ENCODE assay signal across 9 mouse cellular contexts in the genomic region with DNA sequence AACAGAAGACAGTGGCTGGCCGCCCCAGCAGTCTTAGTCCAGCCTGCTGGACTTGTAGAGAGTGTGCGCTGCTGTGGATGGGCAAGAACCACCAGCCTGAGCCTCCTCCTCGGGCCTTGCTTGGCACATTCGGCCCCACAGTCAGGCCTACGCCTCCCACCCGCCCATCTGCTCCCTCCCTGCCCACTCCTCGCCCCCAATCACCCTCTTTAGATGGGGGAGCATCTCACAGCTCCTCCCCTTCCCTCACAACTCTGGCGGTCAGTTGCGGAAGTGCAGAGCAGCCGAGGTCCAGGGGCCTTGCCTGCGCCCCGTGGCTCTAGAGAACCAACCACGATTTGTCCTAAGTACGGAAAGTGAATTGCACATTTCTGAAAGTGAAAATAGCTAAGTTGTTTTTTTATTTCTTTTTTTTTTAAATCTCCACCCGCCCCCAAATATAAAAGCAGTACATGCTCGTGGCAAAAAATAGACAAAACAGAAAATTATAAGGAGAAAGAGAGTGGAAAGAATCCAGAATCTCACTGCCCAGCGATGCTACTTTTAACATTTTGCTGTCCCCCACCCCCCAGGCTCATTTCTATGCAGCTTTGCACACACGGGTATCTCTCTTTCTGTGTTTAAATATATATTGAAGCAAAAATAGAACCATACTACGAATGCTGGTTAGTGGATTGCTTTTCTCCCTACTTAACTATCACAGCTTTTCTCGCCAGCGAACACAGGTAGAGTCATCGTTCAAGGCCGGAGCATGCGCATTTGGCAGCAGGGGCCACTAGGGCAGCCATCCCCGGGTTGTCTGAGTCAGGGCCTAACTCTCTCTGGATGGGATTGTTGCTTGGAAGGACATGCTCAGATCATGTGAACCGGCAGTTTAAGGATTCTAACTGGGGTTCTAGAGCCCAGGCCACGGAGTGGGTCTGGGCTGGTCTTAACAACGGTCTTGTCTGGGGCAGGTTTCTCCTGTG. TPM values are rescaled to one million over a fixed set of nuclear protein-coding genes. Genes with fewer than 3 reads are reported as not detected.
DNase-seq lines count a peak whose midpoint lies in the region; ATAC-seq and TF ChIP-seq lines count a peak whose summit lies in the region.
"Had no signal": no experiment of that assay in that cellular context is flagged by ENCODE, and none has a peak within 500 bp of the region (broad histone marks: within the 10 kb centered on the region; RNA-seq: fewer than 3 reads in every experiment).

No protein-coding gene starts in this region.

- no peak overlapping the region for H3K27ac ChIP-seq in embryonic facial prominence, embryonic 10.5 days (replicated peaks)
- no peak overlapping the region for H3K27ac ChIP-seq in midbrain, postnatal 0 days (ENCODE audit: low read depth, low read length)
- H3K27ac ChIP-seq: heart, embryonic 13.5 days; lung, embryonic 15.5 days had no signal

- 74% methylated on average over 28 of the region's 28 CpGs for WGBS in embryonic facial prominence, embryonic 10.5 days
- WGBS in midbrain, postnatal 0 days, result 72% methylated on average over 28 of the region's 28 CpGs

- H3K4me2 ChIP-seq in midbrain, postnatal 0 days (ENCODE audit: low read depth, low read length, poor library complexity, severe bottlenecking), result no peak overlapping the region
- H3K4me2 ChIP-seq: heart, embryonic 13.5 days; lung, embryonic 15.5 days had no signal

- peaks cover 22% of the 10 kb centered on the region for H3K27me3 ChIP-seq in embryonic facial prominence, embryonic 10.5 days (replicated peaks; ENCODE audit: low read depth, poor library complexity, severe bottlenecking)
- no peaks in the 10 kb centered on the region for H3K27me3 ChIP-seq in midbrain, postnatal 0 days (ENCODE audit: insufficient read depth, low read length)
- H3K27me3 ChIP-seq: lung, embryonic 15.5 days had no signal

- H3K9me3 ChIP-seq in embryonic facial prominence, embryonic 10.5 days, result 0 out of 2 replicates have a peak, but pooled peaks cover 3% of the 10 kb centered on the region
- H3K9me3 ChIP-seq in midbrain, postnatal 0 days (ENCODE audit: low read length), result no peaks in the 10 kb centered on the region
- H3K9me3 ChIP-seq: lung, embryonic 15.5 days had no signal

- TF ChIP-seq CTCF in brain, embryonic 14.5 days (IDR thresholded peaks at IDR 0.05; ENCODE audit: borderline replicate concordance, extremely low read depth, insufficient read depth, insufficient read length), result peak; percentile 46; the same call in 1 of the 2 replicates
- peak; percentile 46 for TF ChIP-seq CTCF in midbrain, postnatal 0 days (IDR thresholded peaks at IDR 0.05)

- peak; percentile 46 for DNase-seq in layer of hippocampus, adult 11-12 months (ENCODE audit: low spot score)
- DNase-seq in layer of hippocampus, adult 18-20 months (ENCODE audit: low spot score in 2 of 2), result no peak
- DNase-seq in brain, embryonic 14.5 days (ENCODE audit: low read depth), result peak; percentile 28
- DNase-seq in embryonic facial prominence, embryonic 10.5 days (ENCODE audit: low spot score), result peak; percentile 52
- no peak for DNase-seq in midbrain, postnatal 0 days (ENCODE audit: low spot score)

- H3K36me3 ChIP-seq in embryonic facial prominence, embryonic 10.5 days (replicated peaks), result no peaks in the 10 kb centered on the region
- no peaks in the 10 kb centered on the region for H3K36me3 ChIP-seq in midbrain, postnatal 0 days (ENCODE audit: insufficient read depth, low read length)
- H3K36me3 ChIP-seq: heart, embryonic 13.5 days; lung, embryonic 15.5 days had no signal

- TF ChIP-seq POLR2A in brain, embryonic 14.5 days (IDR thresholded peaks at IDR 0.05; ENCODE audit: borderline replicate concordance, extremely low read depth, insufficient read depth, insufficient read length, poor library complexity, severe bottlenecking), result no peak

- H3K4me1 ChIP-seq in embryonic facial prominence, embryonic 10.5 days, result peaks cover 6% of the 10 kb centered on the region
- no peaks in the 10 kb centered on the region for H3K4me1 ChIP-seq in midbrain, postnatal 0 days (ENCODE audit: insufficient read depth, low read length)

- H3K4me3 ChIP-seq in embryonic facial prominence, embryonic 10.5 days, result no peak overlapping the region
- H3K4me3 ChIP-seq in midbrain, postnatal 0 days (ENCODE audit: low read depth, low read length), result no peak overlapping the region
- H3K4me3 ChIP-seq: heart, embryonic 13.5 days; lung, embryonic 15.5 days had no signal

- no peak overlapping the region for H3K9ac ChIP-seq in midbrain, postnatal 0 days (replicated peaks; ENCODE audit: low read length, poor library complexity, severe bottlenecking)
- H3K9ac ChIP-seq: heart, embryonic 13.5 days; lung, embryonic 15.5 days had no signal

- no peak for ATAC-seq in midbrain, postnatal 0 days (ENCODE audit: low FRiP score)
- ATAC-seq in erythroid progenitor cell, adult 5-6 weeks (replicated peaks; ENCODE audit: low FRiP score, poor library complexity, severe bottlenecking), result no peak
- ATAC-seq in activated CD4-positive, CD25-positive, alpha-beta regulatory T cell, adult 4 months, result no peak

RNA-seq across cellular contexts. Expression of a gene that starts 24.6 kb away (rescaled TPM):
- total RNA-seq in layer of hippocampus, adult 18-20 months (2021), result 10 to 100 TPM; 22.6 to 23.8 TPM
- 25.5 and 31.7 TPM in 2 replicates for polyA plus RNA-seq in brain, embryonic 14.5 days (2012; rRNA removed)
- polyA plus RNA-seq in embryonic facial prominence, embryonic 10.5 days (2016; fragmentation: Nextera tagmentation; extraction: Ambion mirVana), result 1.4 and 2.1 TPM in 2 replicates
- total RNA-seq in midbrain, postnatal 0 days (2014; rRNA removed), result 6.5 and 12.8 TPM in 2 replicates
- polyA plus RNA-seq in midbrain, postnatal 0 days (2015; fragmentation: Nextera tagmentation; extraction: Ambion mirVana), result 2.3 TPM in 2 replicates
- 0.36 TPM in 1 of 2 replicates, not detected in the other for total RNA-seq in erythroid progenitor cell, adult 5-6 weeks (2015; ENCODE audit: low replicate concordance)
- not detected in 2 replicates for total RNA-seq in erythroid progenitor cell, adult 5-6 weeks (2017; ENCODE audit: low replicate concordance)
- 10 to 100 TPM in 1 of 2 experiments, 1 to 10 TPM in 1; 8.8 to 12.2 TPM for polyA plus RNA-seq in activated CD4-positive, CD25-positive, alpha-beta regulatory T cell, adult 4 months (2017; shearing (Covaris generic))

Comparison
In these comparisons a context has a peak if more than half of its experiments do, and no peak if none do; other contexts are left out.
1. DNase-seq: peak in layer of hippocampus, adult 11-12 months (single experiment), brain, embryonic 14.5 days (single experiment) and embryonic facial prominence, embryonic 10.5 days (single experiment); none in layer of hippocampus, adult 18-20 months (0 of 2) and midbrain, postnatal 0 days (single experiment).